Mouse (Mus musculus) liver, embryonic 16.5 days (tissue): ENCODE measurements around the gene Ceacam2. TPM values are rescaled to one million over a fixed set of nuclear protein-coding genes. Genes with fewer than 3 reads are reported as not detected.
"Not testable (repeated sequence)": the region's sequence is repeated elsewhere in the genome, so short reads cannot be mapped to it uniquely, and the experiment has no call there.

Experiments used
- ATAC-seq: fragments of 200-750 bp; cut with Nextera tagmentation; 2 replicates; pipeline ENCODE4 v1.8.0; 2017; ENCODE audit warnings: low read depth, mild to moderate bottlenecking, moderate number of reproducible peaks, moderate library complexity
- H3K27ac ChIP-seq: fragments of 300-500 bp; sonication (generic); 2 replicates; pipeline ENCODE4 v1.5.1; 2014; ENCODE audit warnings: mild to moderate bottlenecking, low read length
- H3K27me3 ChIP-seq: fragments of 300-500 bp; sonication (generic); 2 replicates; pipeline ENCODE4 v1.6.1; 2014; ENCODE audit warnings: low read depth, low read length, mixed read lengths; ENCODE audit not compliant: control insufficient read depth, insufficient read depth
- H3K36me3 ChIP-seq: fragments of 300-500 bp; sonication (generic); 2 replicates; pipeline ENCODE4 v1.6.1; 2014; ENCODE audit warnings: mild to moderate bottlenecking; ENCODE audit not compliant: control insufficient read depth, insufficient read depth
- H3K4me1 ChIP-seq: fragments of 300-500 bp; sonication (generic); 2 replicates; pipeline ENCODE4 v1.6.1; 2014; ENCODE audit warnings: low read depth, low read length, mixed read lengths; ENCODE audit not compliant: control insufficient read depth
- H3K4me2 ChIP-seq: fragments of 300-500 bp; sonication (generic); 2 replicates; pipeline ENCODE4 v1.6.1; 2014; ENCODE audit warnings: low read depth, low read length, mixed read lengths
- H3K4me3 ChIP-seq: fragments of 300-500 bp; sonication (generic); 2 replicates; pipeline ENCODE4 v1.5.1; 2014; ENCODE audit warnings: low read depth, mild to moderate bottlenecking, low read length
- H3K9ac ChIP-seq: fragments of 300-500 bp; sonication (generic); 2 replicates; pipeline ENCODE4 v1.6.1; 2014; ENCODE audit warnings: low read depth, low read length
- H3K9me3 ChIP-seq: fragments of 300-500 bp; sonication (generic); replicated peaks from 2 replicates; pipeline ENCODE4 v1.6.1; 2016; ENCODE audit warnings: low read length; ENCODE audit not compliant: control insufficient read depth
- WGBS: fragments of 180-500 bp; shearing (Covaris S2); extraction: QIAGEN DNeasy Blood & Tissue Kit; methylation state at CpG from one replicate; pipeline ENCODE4 v1.1.7; 2014; ENCODE audit not compliant: insufficient replicate concordance; 5-methylcytosine and 5-hydroxymethylcytosine counted together
- polyA plus RNA-seq: library from polyadenylated mRNA; unstranded; fragments of >200 nt; fragmentation: Nextera tagmentation; extraction: Ambion mirVana; gene quantifications from 2 replicates; pipeline ENCODE4 v1.2.1, GENCODE M21; 2015

The Ceacam2 gene
- polyA plus RNA-seq, 1 experiment from 2014 or later: not detected

GRCm38 (mm10) chr7:25573806-25574205 is 34.1 kb upstream of the Ceacam2 start:
- ATAC-seq, H3K9ac ChIP-seq, H3K9me3 ChIP-seq, H3K4me3 ChIP-seq, H3K27me3 ChIP-seq, H3K36me3 ChIP-seq, H3K4me1 ChIP-seq, H3K27ac ChIP-seq, H3K4me2 ChIP-seq: not testable (repeated sequence)
- 54% methylated on average over 5 of the region's 5 CpGs for WGBS

- H3K27me3 ChIP-seq: no peaks in the 10 kb centered on the region
- H3K4me2 ChIP-seq: no peak overlapping the region
- no peak overlapping the region for H3K9ac ChIP-seq
- WGBS: 85% methylated on average over 7 of the region's 7 CpGs
- no peaks in the 10 kb centered on the region for H3K9me3 ChIP-seq
- H3K27ac ChIP-seq: no peak overlapping the region
- no peaks in the 10 kb centered on the region for H3K4me1 ChIP-seq
- H3K4me3 ChIP-seq: no peak overlapping the region
- ATAC-seq: no peak
- no peaks in the 10 kb centered on the region for H3K36me3 ChIP-seq
Observed at GRCm38 (mm10) chr7:25568721-25569120, 29.1 kb upstream of the Ceacam2 start.

GRCm38 (mm10) chr7:25541464-25541863 is 1.8 kb upstream of the Ceacam2 start:
- H3K27me3 ChIP-seq, H3K36me3 ChIP-seq, H3K4me2 ChIP-seq, H3K9me3 ChIP-seq, H3K4me1 ChIP-seq, H3K9ac ChIP-seq, ATAC-seq, H3K27ac ChIP-seq, H3K4me3 ChIP-seq: not testable (repeated sequence)
- 59% methylated on average over 8 of the region's 8 CpGs for WGBS

GRCm38 (mm10) chr7:25539954-25540353 is 297 bp upstream of the Ceacam2 start:
- H3K4me3 ChIP-seq, H3K27me3 ChIP-seq, H3K4me2 ChIP-seq, H3K4me1 ChIP-seq, ATAC-seq, H3K9me3 ChIP-seq, H3K9ac ChIP-seq, H3K27ac ChIP-seq, H3K36me3 ChIP-seq: not testable (repeated sequence)
- no CpG with 5 or more reads among the region's 1 CpGs for WGBS

GRCm38 (mm10) chr7:25530837-25531236 is 8.8 kb downstream of the Ceacam2 start:
- Histone ChIP-seq H3K27me3 (no peaks in the 10 kb centered on the region), H3K4me2 (no peak overlapping the region), H3K4me1 (no peaks in the 10 kb centered on the region), H3K36me3 (no peaks in the 10 kb centered on the region), H3K9me3 (no peaks in the 10 kb centered on the region), H3K27ac (no peak overlapping the region), H3K9ac (no peak overlapping the region), H3K4me3 (no peak overlapping the region)
- ATAC-seq: no peak
- WGBS: 56% methylated on average over 2 of the region's 2 CpGs

GRCm38 (mm10) chr7:25516070-25516777 is 23.4 kb downstream of the Ceacam2 start:
- not testable (repeated sequence) for H3K36me3 ChIP-seq, H3K27me3 ChIP-seq, H3K4me1 ChIP-seq, H3K4me2 ChIP-seq, H3K9me3 ChIP-seq, ATAC-seq, H3K9ac ChIP-seq, H3K4me3 ChIP-seq, H3K27ac ChIP-seq
- WGBS: 59% methylated on average over 2 of the region's 5 CpGs

- WGBS: 42% methylated on average over 1 of the region's 1 CpGs
- H3K4me3 ChIP-seq, H3K27me3 ChIP-seq, H3K36me3 ChIP-seq, H3K4me2 ChIP-seq, H3K9ac ChIP-seq, H3K9me3 ChIP-seq, ATAC-seq, H3K4me1 ChIP-seq, H3K27ac ChIP-seq: not testable (repeated sequence)
Observed at GRCm38 (mm10) chr7:25515667-25516066, 24.0 kb downstream of the Ceacam2 start.

- Histone ChIP-seq H3K9ac (no peak overlapping the region), H3K4me2 (no peak overlapping the region), H3K36me3 (no peaks in the 10 kb centered on the region), H3K4me1 (no peaks in the 10 kb centered on the region), H3K27ac (no peak overlapping the region), H3K4me3 (no peak overlapping the region), H3K9me3 (no peaks in the 10 kb centered on the region), H3K27me3 (no peaks in the 10 kb centered on the region)
- ATAC-seq: no peak
- 19% methylated on average over 3 of the region's 3 CpGs for WGBS
Observed at GRCm38 (mm10) chr7:25509925-25510324, 29.7 kb downstream of the Ceacam2 start.

- Histone ChIP-seq H3K9me3 (no peaks in the 10 kb centered on the region), H3K4me1 (no peaks in the 10 kb centered on the region), H3K4me2 (no peak overlapping the region), H3K27ac (no peak overlapping the region), H3K36me3 (no peaks in the 10 kb centered on the region), H3K4me3 (no peak overlapping the region), H3K9ac (no peak overlapping the region), H3K27me3 (no peaks in the 10 kb centered on the region)
- ATAC-seq: no peak
- WGBS: 50% methylated on average over 1 of the region's 1 CpGs
Observed at GRCm38 (mm10) chr7:25494649-25495048, 45.0 kb downstream of the Ceacam2 start.
